Mouse (Mus musculus) intestine, postnatal 0 days (tissue): Measurements from ENCODE around the gene Dctn2. TPM values are rescaled to one million over a fixed set of nuclear protein-coding genes. Genes with fewer than 3 reads are reported as not detected.

Experiments used
- ATAC-seq: fragments of 200-750 bp; cut with Nextera tagmentation; 2 replicates; pipeline ENCODE4 v1.8.0; 2017; ENCODE audit warnings: mild to moderate bottlenecking, moderate TSS enrichment, moderate library complexity
- H3K27ac ChIP-seq: fragments of 300-500 bp; sonication (generic); 2 replicates; pipeline ENCODE4 v1.5.1; 2014; ENCODE audit warnings: mild to moderate bottlenecking, low read depth, low read length, moderate library complexity
- H3K27me3 ChIP-seq: fragments of 300-500 bp; sonication (generic); replicated peaks from 2 replicates; pipeline ENCODE4 v1.6.1; 2014; ENCODE audit warnings: low read length, mixed read lengths; ENCODE audit not compliant: control insufficient read depth, insufficient read depth
- H3K36me3 ChIP-seq: fragments of 300-500 bp; sonication (generic); 2 replicates; pipeline ENCODE4 v1.6.1; 2014; ENCODE audit warnings: mild to moderate bottlenecking, moderate library complexity; ENCODE audit not compliant: control insufficient read depth, insufficient read depth
- H3K4me1 ChIP-seq: fragments of 300-500 bp; sonication (generic); replicated peaks from 2 replicates; pipeline ENCODE4 v1.6.1; 2014; ENCODE audit warnings: antibody characterized with exemption, low read length, mixed read lengths; ENCODE audit not compliant: control insufficient read depth, insufficient read depth
- H3K4me2 ChIP-seq: fragments of 300-500 bp; sonication (generic); replicated peaks from 2 replicates; pipeline ENCODE4 v1.6.1; 2014; ENCODE audit warnings: low read depth, mild to moderate bottlenecking, moderate library complexity
- H3K4me3 ChIP-seq: fragments of 300-500 bp; sonication (generic); 2 replicates; pipeline ENCODE4 v1.5.1; 2014; ENCODE audit warnings: low read depth, low read length
- H3K9ac ChIP-seq: fragments of 300-500 bp; sonication (generic); 2 replicates; pipeline ENCODE4 v1.6.1; 2014; ENCODE audit warnings: mild to moderate bottlenecking, low read depth, low read length
- H3K9me3 ChIP-seq: fragments of 300-500 bp; sonication (generic); 2 replicates; pipeline ENCODE4 v1.6.1; 2016; ENCODE audit warnings: mixed run types; ENCODE audit not compliant: control insufficient read depth
- CTCF ChIP-seq: sonication (generic); IDR thresholded peaks from 2 replicates; pipeline ENCODE4 v1.5.1; 2016; ENCODE audit warnings: low read depth, mild to moderate bottlenecking, control low read depth, antibody characterized with exemption, moderate library complexity
- WGBS: fragments of 180-500 bp; shearing (Covaris S2); extraction: QIAGEN DNeasy Blood & Tissue Kit; methylation state at CpG from one replicate; pipeline ENCODE4 v1.1.7; 2014; 5-methylcytosine and 5-hydroxymethylcytosine counted together
- polyA plus RNA-seq: library from polyadenylated mRNA; unstranded; fragments of >200 nt; fragmentation: Nextera tagmentation; extraction: Ambion mirVana; gene quantifications from 2 replicates; pipeline ENCODE4 v1.2.1, GENCODE M21; 2015

Gene Dctn2
- polyA plus RNA-seq, 1 experiment from 2014 or later = 143 TPM

DNA sequence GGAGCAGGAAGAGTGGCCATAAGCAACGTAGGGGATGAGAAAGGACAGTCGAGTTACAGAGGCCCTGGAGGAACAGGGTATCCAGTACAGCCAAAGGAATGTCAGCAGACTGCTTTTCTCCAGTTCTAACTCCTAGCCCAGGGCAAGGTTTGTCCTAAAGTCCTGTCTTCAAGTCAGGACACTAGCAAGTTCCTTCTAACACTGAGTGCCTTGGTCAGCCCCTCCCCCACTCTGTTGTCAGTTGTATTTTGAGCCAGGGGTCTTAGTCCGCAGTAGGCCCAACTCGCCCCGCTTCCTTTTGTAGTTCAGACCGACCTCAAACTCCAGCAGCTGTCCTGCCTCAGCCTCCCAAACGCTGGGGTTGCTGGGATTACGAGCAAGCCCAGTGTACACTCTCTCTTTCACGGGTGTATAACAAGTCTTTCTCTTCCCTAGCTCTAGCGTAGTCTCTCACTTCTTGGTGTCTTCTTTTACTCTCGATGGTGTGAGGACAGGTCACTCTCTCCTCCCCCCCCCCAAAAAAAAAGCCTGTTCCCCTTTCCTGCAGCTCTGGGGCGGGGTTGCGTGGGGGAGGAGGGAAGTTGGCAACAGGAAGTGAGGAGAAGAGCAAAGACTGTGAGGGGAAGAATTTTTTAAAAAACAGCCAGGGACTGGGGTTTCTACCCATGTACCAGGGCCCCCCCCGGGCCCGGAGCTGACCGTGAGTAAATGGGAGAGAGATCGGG lies 57.1 kb downstream of the Dctn2 start:
- H3K4me3 ChIP-seq = no peak overlapping the region
- no peak overlapping the region for H3K27ac ChIP-seq
- H3K9ac ChIP-seq = no peak overlapping the region
- no peak overlapping the region for H3K4me2 ChIP-seq
- WGBS = 74% methylated on average over 17 of the region's 17 CpGs
- H3K27me3 ChIP-seq = 0 out of 2 replicates have a peak, but pooled peaks cover 3% of the 10 kb centered on the region
- no peak for ATAC-seq
- no peak for TF ChIP-seq CTCF
- 0 out of 2 replicates have a peak, but pooled peaks cover 4% of the 10 kb centered on the region for H3K4me1 ChIP-seq
- no peaks in the 10 kb centered on the region for H3K36me3 ChIP-seq
- no peaks in the 10 kb centered on the region for H3K9me3 ChIP-seq

DNA sequence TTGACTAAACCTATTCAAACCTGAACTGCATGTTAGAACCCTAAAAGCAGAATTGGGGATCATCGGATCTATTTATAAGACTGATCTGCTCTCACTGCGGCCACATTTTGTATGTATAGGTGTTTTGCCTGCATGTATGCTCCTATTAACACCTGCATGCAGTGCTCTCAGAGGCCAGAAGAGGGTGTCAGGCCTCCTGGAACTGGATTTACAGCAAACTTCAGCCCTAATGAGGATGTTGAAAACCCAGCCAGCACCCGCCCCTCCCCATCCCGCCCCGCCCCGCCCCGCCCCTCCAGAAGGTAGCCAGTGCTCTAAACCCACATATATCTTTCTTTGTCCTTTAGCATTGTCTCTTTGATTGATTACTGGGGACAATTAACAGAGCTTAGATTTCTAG lies 58.3 kb downstream of the Dctn2 start:
- no peaks in the 10 kb centered on the region for H3K36me3 ChIP-seq
- H3K4me2 ChIP-seq = no peak overlapping the region
- H3K4me1 ChIP-seq = 0 out of 2 replicates have a peak, but pooled peaks cover 4% of the 10 kb centered on the region
- TF ChIP-seq CTCF = peak; percentile 72
- H3K4me3 ChIP-seq = no peak overlapping the region
- H3K9me3 ChIP-seq = no peaks in the 10 kb centered on the region
- 10% methylated on average over 7 of the region's 7 CpGs for WGBS
- ATAC-seq = peak; percentile 49
- no peak overlapping the region for H3K9ac ChIP-seq
- no peak overlapping the region for H3K27ac ChIP-seq
- 0 out of 2 replicates have a peak, but pooled peaks cover 3% of the 10 kb centered on the region for H3K27me3 ChIP-seq

DNA sequence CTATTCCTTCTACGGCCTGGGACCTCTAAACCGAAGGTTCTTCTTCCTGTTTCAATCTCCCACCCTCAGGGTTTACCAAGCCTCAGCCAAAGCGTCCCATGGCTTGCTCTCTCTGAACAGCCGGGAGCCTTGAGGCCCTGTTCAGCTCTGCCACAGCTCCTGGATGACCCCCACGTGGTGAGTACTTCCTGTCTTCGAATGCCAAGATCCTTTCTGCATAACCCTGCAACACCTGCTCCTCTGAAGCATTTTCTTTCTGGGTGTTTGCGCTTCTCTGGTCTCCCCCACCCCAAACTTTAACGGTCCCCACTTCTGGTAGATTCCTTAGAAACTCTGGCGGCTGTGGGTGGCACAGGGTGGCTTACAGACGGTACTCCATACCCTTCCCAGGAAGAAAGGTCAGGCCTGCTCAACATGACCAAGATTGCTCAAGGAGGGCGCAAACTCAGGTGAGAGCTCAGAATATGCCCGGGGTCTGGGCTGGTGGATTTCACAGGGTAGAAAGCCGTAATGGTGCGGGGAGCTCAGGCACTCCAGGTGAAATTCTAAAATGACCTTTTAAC lies 59.4 kb downstream of the Dctn2 start:
- Histone ChIP-seq H3K4me3 (peak overlapping the region; percentile 52), H3K4me1 (0 out of 2 replicates have a peak, but pooled peaks cover 4% of the 10 kb centered on the region), H3K9ac (no peak overlapping the region), H3K27me3 (0 out of 2 replicates have a peak, but pooled peaks cover 3% of the 10 kb centered on the region), H3K4me2 (peak overlapping the region; percentile 94), H3K36me3 (no peaks in the 10 kb centered on the region; the same call in 1 of the 2 replicates), H3K27ac (no peak overlapping the region), H3K9me3 (no peaks in the 10 kb centered on the region)
- no peak for TF ChIP-seq CTCF
- 0 out of 2 replicates have a peak, but pooled peaks have one; percentile 1 for ATAC-seq
- 43% methylated on average over 14 of the region's 14 CpGs for WGBS

DNA sequence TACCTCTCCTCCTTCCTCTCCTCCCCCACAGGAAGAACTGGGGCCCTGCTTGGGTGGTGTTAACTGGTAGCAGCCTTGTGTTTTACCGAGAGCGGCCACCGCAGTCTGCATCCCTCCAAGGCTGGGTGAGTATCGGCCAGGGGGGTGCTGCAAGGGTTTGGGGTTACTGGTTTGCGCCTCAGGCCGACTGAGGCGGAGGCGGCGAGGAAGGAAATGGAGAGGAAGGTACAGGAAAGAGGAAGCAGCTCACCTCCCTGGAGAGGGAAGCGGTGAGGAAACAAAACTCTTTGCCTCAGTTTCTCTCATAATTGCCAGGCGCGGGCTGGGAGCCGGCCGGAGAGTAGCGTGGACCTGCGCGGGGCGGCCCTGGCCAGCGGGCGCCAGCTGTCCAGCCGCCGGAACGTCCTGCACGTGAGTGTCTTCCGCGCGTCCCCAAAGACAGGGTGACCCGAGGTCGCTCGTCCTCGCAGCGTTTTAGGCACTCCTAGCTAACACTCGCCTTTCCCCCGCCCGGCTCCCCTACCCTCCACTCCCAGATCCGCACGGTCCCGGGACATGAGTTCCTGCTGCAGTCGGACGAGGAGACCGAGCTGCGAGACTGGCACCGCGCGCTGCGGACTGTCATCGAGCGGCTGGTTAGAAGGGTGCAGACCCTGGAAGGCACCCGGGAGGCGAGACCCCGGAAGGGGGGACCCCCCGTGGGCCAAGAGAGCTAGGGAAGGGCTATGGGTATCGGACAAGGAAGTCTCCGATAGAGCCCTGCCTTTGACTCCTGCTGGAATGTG lies 60.0 kb downstream of the Dctn2 start:
- H3K27ac ChIP-seq = no peak overlapping the region
- no peak for TF ChIP-seq CTCF
- H3K27me3 ChIP-seq = 0 out of 2 replicates have a peak, but pooled peaks cover 3% of the 10 kb centered on the region
- H3K9ac ChIP-seq = peak overlapping the region; percentile 50
- WGBS = 2% methylated on average over 54 of the region's 54 CpGs
- ATAC-seq = peak; percentile 51
- H3K36me3 ChIP-seq = no peaks in the 10 kb centered on the region; the same call in 1 of the 2 replicates
- H3K4me1 ChIP-seq = 0 out of 2 replicates have a peak, but pooled peaks cover 4% of the 10 kb centered on the region
- peak overlapping the region; percentile 52 for H3K4me3 ChIP-seq
- no peaks in the 10 kb centered on the region for H3K9me3 ChIP-seq
- peak overlapping the region; percentile 94 for H3K4me2 ChIP-seq

DNA sequence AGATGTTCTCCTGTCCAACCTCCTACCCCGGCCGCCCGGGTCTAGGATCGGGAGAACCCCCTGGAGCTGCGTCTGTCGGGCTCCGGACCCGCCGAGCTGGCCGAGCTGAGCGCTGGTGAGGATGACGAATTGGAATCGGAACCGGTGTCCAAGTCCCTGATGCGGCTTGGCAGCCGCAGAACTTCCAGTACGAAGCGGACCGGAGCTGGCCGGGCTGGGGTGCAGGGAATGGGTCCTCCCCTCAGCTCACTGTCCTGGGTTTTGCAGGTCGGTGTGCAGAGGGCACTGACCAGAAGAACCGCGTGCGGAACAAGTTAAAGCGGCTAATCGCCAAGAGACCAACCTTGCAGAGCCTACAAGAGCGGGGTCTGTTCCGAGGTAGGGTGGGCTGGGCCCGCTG lies 60.7 kb downstream of the Dctn2 start:
- Histone ChIP-seq H3K9me3 (no peaks in the 10 kb centered on the region), H3K4me3 (peak overlapping the region; percentile 52), H3K4me2 (peak overlapping the region; percentile 94), H3K9ac (peak overlapping the region; percentile 50), H3K4me1 (0 out of 2 replicates have a peak, but pooled peaks cover 4% of the 10 kb centered on the region), H3K36me3 (no peaks in the 10 kb centered on the region; the same call in 1 of the 2 replicates), H3K27ac (no peak overlapping the region), H3K27me3 (0 out of 2 replicates have a peak, but pooled peaks cover 3% of the 10 kb centered on the region)
- ATAC-seq = no peak
- 17% methylated on average over 29 of the region's 29 CpGs for WGBS
- no peak for TF ChIP-seq CTCF
